ENCODE assay signal across 8 mouse cellular contexts in the genomic region with DNA sequence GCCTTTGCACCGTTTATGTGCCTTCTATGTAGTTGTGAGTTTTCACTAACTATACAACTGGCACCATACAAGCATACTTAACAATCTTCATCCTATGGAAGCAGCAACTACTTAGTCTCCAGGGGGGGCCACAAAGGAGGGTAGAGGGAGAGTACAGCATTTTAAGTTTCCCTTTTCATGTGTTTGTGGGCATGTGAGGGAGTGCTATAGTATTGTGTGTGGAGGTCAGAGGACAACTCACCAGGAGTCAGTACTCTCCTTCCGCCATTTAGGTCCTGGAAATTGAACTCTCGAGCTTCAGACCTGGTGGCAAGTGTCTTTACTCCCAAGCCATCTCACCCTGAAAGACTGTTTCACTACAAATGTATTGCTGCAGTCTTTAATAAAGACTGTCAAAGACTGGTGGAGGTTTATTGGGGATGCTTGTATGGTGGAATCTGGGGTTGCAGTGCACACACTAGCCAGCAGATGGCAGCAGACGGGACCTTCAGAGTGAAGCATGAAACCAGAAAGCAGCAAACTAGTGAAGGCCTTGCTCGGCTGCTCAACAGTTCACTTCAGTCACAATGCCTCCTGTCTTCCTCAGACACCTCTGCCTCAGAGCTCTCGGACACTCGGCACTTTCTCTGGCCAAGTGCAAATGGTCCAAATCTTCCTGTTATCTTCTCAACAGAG. TPM values are rescaled to one million over a fixed set of nuclear protein-coding genes. Genes with fewer than 3 reads are reported as not detected.
DNase-seq lines count a peak whose midpoint lies in the region; ATAC-seq and TF ChIP-seq lines count a peak whose summit lies in the region.
"Had no signal": no experiment of that assay in that cellular context is flagged by ENCODE, and none has a peak within 500 bp of the region (broad histone marks: within the 10 kb centered on the region; RNA-seq: fewer than 3 reads in every experiment).

No protein-coding gene starts in this region.

- no peaks in the 10 kb centered on the region for H3K9me3 ChIP-seq in lung, embryonic 14.5 days (ENCODE audit: low read depth, low read length)
- H3K9me3 ChIP-seq: limb, embryonic 13.5 days had no signal

- H3K27ac ChIP-seq in lung, embryonic 14.5 days (ENCODE audit: low read depth): no peak overlapping the region
- H3K27ac ChIP-seq: limb, embryonic 13.5 days had no signal

- WGBS in lung, embryonic 14.5 days: 17% methylated on average over 7 of the region's 7 CpGs

- H3K36me3 ChIP-seq in lung, embryonic 14.5 days (ENCODE audit: insufficient read depth): no peaks in the 10 kb centered on the region

- H3K9ac ChIP-seq in lung, embryonic 14.5 days: no peak overlapping the region
- H3K9ac ChIP-seq: limb, embryonic 13.5 days had no signal

- no peak for ATAC-seq in lung, embryonic 14.5 days (ENCODE audit: insufficient read depth)

- H3K4me2 ChIP-seq in lung, embryonic 14.5 days: no peak overlapping the region
- H3K4me2 ChIP-seq: limb, embryonic 13.5 days had no signal

- H3K4me3 ChIP-seq in lung, embryonic 14.5 days (ENCODE audit: low read depth, low read length): no peak overlapping the region
- H3K4me3 ChIP-seq: limb, embryonic 13.5 days had no signal

- peak; percentile 87 for DNase-seq in CD4-positive, CD25-positive, alpha-beta regulatory T cell, adult 2 months (ENCODE audit: low read depth, low spot score)
- peak; percentile 73 for DNase-seq in MN1 (ENCODE audit: low spot score)
- peak; percentile 32 for DNase-seq in cerebellum, adult 9-11 months
- DNase-seq in gastrocnemius, adult 18-20 months (ENCODE audit: low spot score): peak; percentile 58
- peak; percentile 71 to 81 for DNase-seq in kidney, postnatal 25 days
- peak; percentile 92 for DNase-seq in lung, embryonic 14.5 days
- DNase-seq in right cerebral cortex, adult 2 months (ENCODE audit: low spot score in 2 of 2): peak; percentile 81 to 83

- no peaks in the 10 kb centered on the region for H3K4me1 ChIP-seq in lung, embryonic 14.5 days (ENCODE audit: insufficient read depth)
- H3K4me1 ChIP-seq: limb, embryonic 13.5 days had no signal

- TF ChIP-seq CTCF in lung, embryonic 14.5 days (IDR thresholded peaks at IDR 0.05; ENCODE audit: low read depth): peak; percentile 95

- no peaks in the 10 kb centered on the region for H3K27me3 ChIP-seq in lung, embryonic 14.5 days (ENCODE audit: insufficient read depth, low read length)
- H3K27me3 ChIP-seq: limb, embryonic 13.5 days had no signal

RNA-seq across cellular contexts. Expression of gene Tomm5, which starts 10.6 kb away (rescaled TPM):
- 10 to 100 TPM; 67.4 to 69.0 TPM for total RNA-seq in gastrocnemius, adult 18-20 months (2021)
- 213 and 216 TPM in 2 replicates for polyA plus RNA-seq in lung, embryonic 14.5 days (2014; fragmentation: Nextera tagmentation; extraction: Ambion mirVana)

RNA-seq across cellular contexts. Expression of gene Fbxo10, which starts 12.9 kb away (rescaled TPM):
- total RNA-seq in gastrocnemius, adult 18-20 months (2021): 1 to 10 TPM; 1.8 TPM
- 11.6 and 13.3 TPM in 2 replicates for polyA plus RNA-seq in lung, embryonic 14.5 days (2014; fragmentation: Nextera tagmentation; extraction: Ambion mirVana)

Comparison
In these comparisons a context has a peak if more than half of its experiments do, and no peak if none do; other contexts are left out.
1. DNase-seq: peak in every context shown above with its lines; median percentile 92 in lung, embryonic 14.5 days; 87 in CD4-positive, CD25-positive, alpha-beta regulatory T cell, adult 2 months; 82 in right cerebral cortex, adult 2 months; 76 in kidney, postnatal 25 days; 73 in MN1; 58 in gastrocnemius, adult 18-20 months; 32 in cerebellum, adult 9-11 months.